Mouse (Mus musculus) testis, adult 2 months (tissue): Measurements from ENCODE around the gene Ctxn2. TPM values are rescaled to one million over a fixed set of nuclear protein-coding genes. Genes with fewer than 3 reads are reported as not detected.
"Not testable (repeated sequence)": the region's sequence is repeated elsewhere in the genome, so short reads cannot be mapped to it uniquely, and the experiment has no call there.

Experiments used
- H3K27ac ChIP-seq: fragments of 200-500 bp; 2 replicates; pipeline ENCODE4 v1.5.1; 2012; ENCODE audit warnings: low read depth, low read length; ENCODE audit not compliant: control insufficient read depth, insufficient read depth
- H3K27me3 ChIP-seq: fragments of 200-500 bp; 2 replicates; pipeline ENCODE4 v1.6.1; 2012; ENCODE audit warnings: mild to moderate bottlenecking, low read length, moderate library complexity; ENCODE audit not compliant: control insufficient read depth, insufficient read depth
- H3K36me3 ChIP-seq: fragments of 200-500 bp; 2 replicates; pipeline ENCODE4 v1.6.1; 2012; ENCODE audit warnings: mild to moderate bottlenecking, low read length; ENCODE audit not compliant: control insufficient read depth, insufficient read depth
- H3K4me1 ChIP-seq: fragments of 200-500 bp; 2 replicates; pipeline ENCODE4 v1.6.1; 2012; ENCODE audit warnings: low read length; ENCODE audit not compliant: control insufficient read depth, insufficient read depth
- H3K4me3 ChIP-seq: fragments of 200-500 bp; 2 replicates; pipeline ENCODE4 v1.5.1; 2012; ENCODE audit warnings: low read depth, mild to moderate bottlenecking, low read length, moderate library complexity, mixed read lengths; ENCODE audit not compliant: control insufficient read depth
- CTCF ChIP-seq: fragments of 200-500 bp; IDR thresholded peaks from 2 replicates; pipeline ENCODE4 v1.5.1; 2012; ENCODE audit warnings: low read depth, mild to moderate bottlenecking, inconsistent platforms, low read length, moderate library complexity; ENCODE audit not compliant: control insufficient read depth, insufficient read depth, insufficient replicate concordance
- POLR2A ChIP-seq: fragments of 200-500 bp; IDR thresholded peaks from 2 replicates; pipeline ENCODE4 v1.6.1; 2012; ENCODE audit warnings: low read depth, mild to moderate bottlenecking, inconsistent platforms, low read length, moderate library complexity; ENCODE audit not compliant: control insufficient read depth
- polyA plus RNA-seq: library from polyadenylated mRNA; depleted of rRNA; stranded (reverse); fragments of >200 nt; gene quantifications from 2 replicates; pipeline ENCODE4 v1.2.3, GENCODE M21; 2012; rRNA removed

Ctxn2 gene
- 0.43 and 0.80 TPM in 2 replicates for polyA plus RNA-seq

DNA sequence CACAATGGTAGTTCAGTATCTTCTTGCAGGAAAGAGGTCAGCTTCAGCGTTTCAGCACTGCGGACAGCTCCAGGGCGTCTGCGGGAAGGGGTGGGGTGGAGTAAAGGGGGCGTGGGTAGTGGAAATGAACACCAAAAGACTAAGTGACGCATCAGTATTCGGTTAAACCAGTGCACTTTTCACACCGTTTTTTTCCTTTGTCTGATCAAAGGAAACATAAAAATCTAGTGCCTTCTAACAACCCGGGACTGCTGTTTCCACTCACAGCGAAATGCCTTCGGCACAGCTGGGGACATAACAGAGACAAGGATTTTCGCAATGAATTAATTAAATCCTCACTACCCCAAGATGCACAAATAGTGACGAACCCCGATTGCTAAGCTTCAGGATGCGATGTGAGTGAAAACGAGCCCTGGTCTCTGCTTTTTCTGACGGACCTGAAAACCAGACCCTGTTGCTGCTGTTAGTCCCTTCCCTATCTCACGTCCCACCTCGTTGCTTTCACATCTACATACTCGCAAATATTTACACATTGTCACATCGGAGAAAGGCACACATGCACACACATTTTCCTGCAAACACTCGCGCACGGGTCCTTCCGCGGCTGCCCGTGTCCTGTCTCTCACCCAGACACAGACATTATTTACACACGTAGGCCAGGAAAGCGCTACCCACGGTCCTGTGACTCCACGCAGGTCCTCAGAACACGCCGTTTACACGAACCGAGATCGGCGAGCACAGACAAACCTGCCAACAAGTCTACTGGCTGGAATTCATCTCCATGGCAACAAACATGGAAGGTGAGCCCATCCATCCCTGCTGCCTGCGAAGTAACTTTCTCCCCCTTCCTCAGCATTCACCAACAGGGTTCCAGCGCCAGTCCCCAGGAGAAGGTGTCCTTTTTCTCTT, at the start of gene Ctxn2:
Ctxn2 (plus strand) TSS at position 790 of the 909 bp plus-strand sequence.
- Histone ChIP-seq H3K27me3 (no peaks in the 10 kb centered on the region), H3K4me3 (peak within 1 kb of the TSS; percentile 59), H3K36me3 (no peaks in the 10 kb centered on the region), H3K27ac (no peak within 1 kb of the TSS), H3K4me1 (peaks cover 10% of the 10 kb centered on the region)
- TF ChIP-seq CTCF (no peak), POLR2A (no peak)

DNA sequence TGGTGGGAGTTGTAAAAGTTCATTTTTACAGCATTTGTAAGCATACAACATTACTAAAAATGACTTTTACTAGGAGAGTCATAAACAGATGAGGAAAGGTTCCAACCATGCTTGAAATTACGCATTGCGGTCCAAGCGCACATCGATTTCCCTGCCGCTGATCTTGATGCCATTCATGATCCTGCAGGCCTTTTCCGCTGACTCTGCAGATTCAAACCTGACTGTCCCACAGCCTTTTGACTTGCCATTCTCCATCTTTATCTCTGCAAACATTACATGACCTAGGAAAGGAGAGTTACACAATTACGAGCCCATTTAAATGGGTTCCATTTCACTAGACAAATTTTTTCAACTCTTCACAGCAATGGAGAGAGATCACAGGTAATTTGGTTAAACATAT, 47.7 kb upstream of the Ctxn2 start:
- Histone ChIP-seq H3K4me3 (no peak overlapping the region), H3K27me3 (no peaks in the 10 kb centered on the region), H3K36me3 (no peaks in the 10 kb centered on the region; the same call in 1 of the 2 replicates), H3K27ac (no peak overlapping the region), H3K4me1 (no peaks in the 10 kb centered on the region)
- TF ChIP-seq POLR2A (no peak), CTCF (no peak)

DNA sequence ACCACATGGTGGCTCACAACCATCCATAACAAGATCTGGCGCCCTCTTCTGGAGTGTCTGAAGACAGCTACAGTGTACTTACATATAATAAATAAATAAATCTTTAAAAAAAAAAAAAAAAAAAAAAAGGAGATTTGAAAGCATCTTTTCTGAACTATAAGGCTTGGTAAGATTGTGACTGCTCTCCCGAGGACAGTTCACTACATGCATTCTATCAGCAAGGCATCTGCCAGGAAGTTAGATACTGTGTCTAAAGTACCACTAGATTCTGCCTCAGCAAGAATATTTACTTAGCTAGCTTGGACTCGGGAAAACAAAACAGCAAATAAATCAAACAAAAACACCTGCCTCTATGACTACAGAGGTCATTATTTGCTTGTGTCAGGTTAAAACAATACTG, 44.4 kb upstream of the Ctxn2 start:
- not testable (repeated sequence) for H3K36me3 ChIP-seq, H3K4me3 ChIP-seq, H3K27me3 ChIP-seq, H3K4me1 ChIP-seq, H3K27ac ChIP-seq

DNA sequence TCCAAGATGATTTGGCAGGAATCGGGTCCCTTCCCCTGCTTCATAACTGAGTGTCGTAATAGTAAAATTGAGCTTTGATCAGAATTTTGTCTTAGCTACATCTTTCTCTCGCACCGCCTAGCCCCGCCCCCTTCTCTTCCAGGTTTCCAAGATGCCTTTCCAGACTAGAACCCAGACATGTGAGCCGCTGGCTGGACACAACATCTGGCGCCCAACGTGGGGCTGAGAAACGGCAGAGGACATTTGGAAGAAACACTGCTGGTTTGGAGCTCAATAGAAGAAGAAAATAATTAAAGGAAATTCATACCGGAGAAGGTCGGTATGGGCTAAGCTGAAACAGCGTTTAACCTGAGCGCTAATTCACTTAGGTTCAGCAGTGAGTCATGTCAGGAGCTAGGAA, 32.0 kb upstream of the Ctxn2 start:
- H3K4me1 ChIP-seq, H3K27ac ChIP-seq, H3K4me3 ChIP-seq, H3K36me3 ChIP-seq, H3K27me3 ChIP-seq: not testable (repeated sequence)

DNA sequence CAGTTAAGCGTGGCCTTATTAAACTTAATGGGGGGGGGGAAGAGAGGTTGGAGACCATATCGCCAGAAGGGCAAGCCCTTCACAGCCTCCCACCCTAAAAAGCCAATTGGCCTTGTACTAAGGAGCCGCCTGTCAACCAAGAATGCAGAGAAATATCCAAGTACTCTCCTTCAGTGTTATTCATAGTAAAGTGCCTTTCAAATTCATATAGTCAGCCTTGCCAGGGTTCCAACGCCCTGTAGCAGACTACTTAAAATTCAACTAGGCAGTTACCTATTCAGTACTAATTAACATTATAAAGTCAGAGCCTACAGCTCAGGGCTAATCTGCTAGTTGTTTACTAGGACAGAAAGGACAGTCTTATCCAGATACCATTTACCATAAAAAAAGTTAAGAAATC, 30.0 kb upstream of the Ctxn2 start:
- H3K4me1 ChIP-seq, H3K4me3 ChIP-seq, H3K36me3 ChIP-seq, H3K27me3 ChIP-seq, H3K27ac ChIP-seq: not testable (repeated sequence)

DNA sequence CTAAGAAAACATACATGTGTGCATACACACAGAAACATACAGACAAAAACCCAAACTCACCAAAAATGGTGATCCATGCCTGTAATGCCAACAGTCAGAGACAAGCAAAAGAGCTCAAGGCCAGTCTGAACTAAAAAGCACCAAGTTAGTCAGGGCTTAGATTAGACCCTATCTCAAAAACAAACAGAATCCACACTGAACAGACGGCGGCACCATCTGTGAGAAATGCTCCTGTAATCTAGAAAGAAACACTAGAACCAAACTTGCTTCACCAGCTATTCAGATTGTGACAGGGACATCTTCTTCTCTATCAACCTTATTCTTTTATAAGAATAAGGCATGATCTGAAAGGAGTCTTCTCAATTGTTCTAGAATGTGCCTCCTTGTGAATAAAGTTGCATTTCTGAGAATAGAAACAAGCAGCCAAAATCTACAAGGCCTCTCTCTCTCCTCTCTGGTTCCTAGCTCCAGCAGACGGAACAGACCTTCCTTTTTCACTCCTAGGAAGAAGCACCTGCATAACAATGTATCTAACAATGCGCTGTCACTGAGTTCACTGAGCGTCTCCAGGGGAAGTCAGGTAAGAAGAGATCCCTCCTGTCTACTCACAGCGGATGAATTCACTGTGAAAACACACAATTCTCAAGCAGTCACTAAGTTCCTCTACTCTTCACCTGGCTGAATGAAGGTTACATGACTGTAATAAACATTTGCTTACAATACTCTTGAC, 16.9 kb upstream of the Ctxn2 start:
- Histone ChIP-seq H3K4me3 (no peak overlapping the region), H3K36me3 (no peaks in the 10 kb centered on the region), H3K27ac (no peak overlapping the region), H3K27me3 (no peaks in the 10 kb centered on the region), H3K4me1 (peaks cover 4% of the 10 kb centered on the region; the same call in 1 of the 2 replicates)
- TF ChIP-seq CTCF: no peak
- TF ChIP-seq POLR2A: no peak

DNA sequence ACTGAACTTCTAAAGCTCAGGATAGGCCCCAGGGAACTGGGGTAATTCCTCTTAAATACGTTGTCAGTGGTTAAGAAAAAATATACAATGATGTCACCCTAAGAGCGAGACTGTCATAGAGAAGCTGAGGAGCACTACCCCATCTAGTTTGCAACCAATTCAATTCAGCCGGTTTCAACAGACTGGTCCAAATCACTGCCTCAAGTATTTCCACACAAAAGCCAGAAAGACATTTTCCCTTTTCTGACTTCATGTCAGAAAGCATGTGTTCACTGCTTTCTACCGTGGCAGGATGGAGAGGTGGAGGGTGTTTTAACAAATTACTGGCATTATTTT, 14.2 kb upstream of the Ctxn2 start:
- peak overlapping the region; percentile 68; the same call in 1 of the 2 replicates for H3K27ac ChIP-seq
- H3K27me3 ChIP-seq: no peaks in the 10 kb centered on the region
- peaks cover 4% of the 10 kb centered on the region; the same call in 1 of the 2 replicates for H3K4me1 ChIP-seq
- peak overlapping the region; percentile 87 for H3K4me3 ChIP-seq
- no peaks in the 10 kb centered on the region for H3K36me3 ChIP-seq
- TF ChIP-seq POLR2A (no peak), CTCF (no peak)
